ENCODE assay signal across 22 mouse cellular contexts in the genomic region with DNA sequence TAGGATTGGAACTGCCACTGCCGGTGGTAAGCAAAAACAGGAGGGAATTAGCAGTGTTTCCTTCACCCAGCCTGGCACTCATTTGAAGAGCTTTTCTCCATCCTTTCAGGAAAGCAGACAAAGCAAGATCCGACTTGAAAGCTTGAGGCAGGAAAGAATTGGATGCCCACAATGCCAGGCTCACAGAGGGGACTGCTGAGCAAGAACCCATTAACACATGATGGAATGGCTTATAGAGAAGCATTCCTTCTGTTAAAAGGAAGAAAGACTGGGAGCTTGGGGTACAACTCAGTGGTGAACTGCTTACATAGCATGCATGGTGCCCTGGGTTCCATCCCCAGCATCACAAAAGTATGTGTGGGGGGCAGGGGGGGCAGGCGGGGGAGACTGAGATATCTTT.
"Had no signal": no experiment of that assay in that cellular context is flagged by ENCODE, and none has a peak within 500 bp of the region (broad histone marks: within the 10 kb centered on the region; RNA-seq: fewer than 3 reads in every experiment).

No protein-coding gene starts in this region.

- ATAC-seq: liver, embryonic 12.5 days; midbrain, embryonic 13.5 days had no signal

- H3K36me3 ChIP-seq: limb, embryonic 13.5 days; liver, embryonic 12.5 days; liver, embryonic 15.5 days; lung, embryonic 15.5 days; midbrain, embryonic 13.5 days; neural tube, embryonic 12.5 days; neural tube, embryonic 15.5 days; stomach, embryonic 15.5 days had no signal

- H3K9ac ChIP-seq: limb, embryonic 13.5 days; liver, embryonic 12.5 days; liver, embryonic 15.5 days; lung, embryonic 15.5 days; midbrain, embryonic 13.5 days; neural tube, embryonic 12.5 days; neural tube, embryonic 15.5 days; stomach, embryonic 15.5 days had no signal

- H3K4me1 ChIP-seq: limb, embryonic 13.5 days; liver, embryonic 12.5 days; liver, embryonic 15.5 days; lung, embryonic 15.5 days; midbrain, embryonic 13.5 days; neural tube, embryonic 12.5 days; stomach, embryonic 15.5 days had no signal

- H3K4me2 ChIP-seq: limb, embryonic 13.5 days; liver, embryonic 12.5 days; liver, embryonic 15.5 days; lung, embryonic 15.5 days; midbrain, embryonic 13.5 days; neural tube, embryonic 12.5 days; neural tube, embryonic 15.5 days; stomach, embryonic 15.5 days had no signal

- DNase-seq: kidney, adult 9 months; kidney, postnatal 14 days; kidney, postnatal 4 days; liver; lung, adult 18-20 months; lung, postnatal 10 days; lung, postnatal 36 days; right cerebral cortex, adult 18-20 months; right cerebral cortex, postnatal 25 days; spleen, adult 18-20 months; thymus, postnatal 25 days had no signal

- H3K4me3 ChIP-seq: limb, embryonic 10.5 days; limb, embryonic 13.5 days; liver, embryonic 12.5 days; liver, embryonic 15.5 days; lung, embryonic 15.5 days; megakaryocyte, embryonic 14.5 days; midbrain, embryonic 10.5 days; midbrain, embryonic 13.5 days; neural tube, embryonic 12.5 days; neural tube, embryonic 15.5 days; stomach, embryonic 15.5 days had no signal

- H3K9me3 ChIP-seq: limb, embryonic 10.5 days; limb, embryonic 13.5 days; liver, embryonic 12.5 days; liver, embryonic 15.5 days; lung, embryonic 15.5 days; megakaryocyte, embryonic 14.5 days; midbrain, embryonic 10.5 days; midbrain, embryonic 13.5 days; neural tube, embryonic 12.5 days; neural tube, embryonic 15.5 days; stomach, embryonic 15.5 days had no signal

- H3K27ac ChIP-seq: limb, embryonic 10.5 days; limb, embryonic 13.5 days; liver, embryonic 12.5 days; liver, embryonic 15.5 days; lung, embryonic 15.5 days; midbrain, embryonic 10.5 days; midbrain, embryonic 13.5 days; neural tube, embryonic 12.5 days; neural tube, embryonic 15.5 days; stomach, embryonic 15.5 days had no signal

- H3K27me3 ChIP-seq: limb, embryonic 13.5 days; liver, embryonic 12.5 days; liver, embryonic 15.5 days; lung, embryonic 15.5 days; megakaryocyte, embryonic 14.5 days; midbrain, embryonic 13.5 days; neural tube, embryonic 12.5 days; neural tube, embryonic 15.5 days; stomach, embryonic 15.5 days had no signal
